Mouse (Mus musculus): Measurements from ENCODE around the gene Mgat4b.

The Mgat4b gene

GRCm38 (mm10) chr11:50254010-50254580, 43.4 kb downstream of the Mgat4b start:
- DNase-seq: no peak

GRCm38 (mm10) chr11:50256615-50257014, 45.9 kb downstream of the Mgat4b start:
- DNase-seq: no peak

GRCm38 (mm10) chr11:50258310-50258709, 47.6 kb downstream of the Mgat4b start:
- DNase-seq: no peak

- DNase-seq: no peak
Measured at GRCm38 (mm10) chr11:50262020-50262419, 51.3 kb downstream of the Mgat4b start.

GRCm38 (mm10) chr11:50263198-50263597, 52.5 kb downstream of the Mgat4b start:
- DNase-seq: no peak

GRCm38 (mm10) chr11:50265931-50266330, 55.2 kb downstream of the Mgat4b start:
- no peak for DNase-seq

GRCm38 (mm10) chr11:50266997-50267396, 56.3 kb downstream of the Mgat4b start:
- DNase-seq: no peak

- no peak for DNase-seq
Measured at GRCm38 (mm10) chr11:50269163-50269562, 58.5 kb downstream of the Mgat4b start.

GRCm38 (mm10) chr11:50269885-50270284, 59.2 kb downstream of the Mgat4b start:
- no peak for DNase-seq

- DNase-seq: no peak
Measured at GRCm38 (mm10) chr11:50272819-50273218, 62.1 kb downstream of the Mgat4b start.

GRCm38 (mm10) chr11:50275077-50275476, 64.4 kb downstream of the Mgat4b start:
- no peak for DNase-seq

GRCm38 (mm10) chr11:50275568-50276151, 65.0 kb downstream of the Mgat4b start:
- no peak for DNase-seq

GRCm38 (mm10) chr11:50277025-50277424, 66.3 kb downstream of the Mgat4b start:
- no peak for DNase-seq

GRCm38 (mm10) chr11:50277706-50278105, 67.0 kb downstream of the Mgat4b start:
- DNase-seq: no peak

- no peak for DNase-seq
Measured at GRCm38 (mm10) chr11:50279005-50279404, 68.3 kb downstream of the Mgat4b start.

GRCm38 (mm10) chr11:50280053-50280452, 69.4 kb downstream of the Mgat4b start:
- DNase-seq: no peak

Measured in cerebellum, adult 8-10 months (tissue).